ENCODE assay signal across 18 mouse cellular contexts in genomic region chr11:103334925-103335324, GRCm38 (mm10). TPM values are rescaled to one million over a fixed set of nuclear protein-coding genes. Genes with fewer than 3 reads are reported as not detected.
DNase-seq lines count a peak whose midpoint lies in the region; ATAC-seq lines count a peak whose summit lies in the region.
"Had no signal": no experiment of that assay in that cellular context is flagged by ENCODE, and none has a peak within 500 bp of the region (broad histone marks: within the 10 kb centered on the region; RNA-seq: fewer than 3 reads in every experiment).

No protein-coding gene starts in this region.

- H3K4me1 ChIP-seq in kidney, embryonic 14.5 days (ENCODE audit: control insufficient read depth, insufficient read depth, low read length) = peaks cover 14% of the 10 kb centered on the region; the same call in 1 of the 2 replicates
- H3K4me1 ChIP-seq: liver, embryonic 15.5 days had no signal

- no peak overlapping the region for H3K4me3 ChIP-seq in kidney, embryonic 14.5 days (ENCODE audit: low read length)
- H3K4me3 ChIP-seq: forebrain, embryonic 15.5 days; hindbrain, embryonic 12.5 days; limb, embryonic 12.5 days; liver, embryonic 15.5 days; midbrain, embryonic 15.5 days had no signal

- 80% methylated on average over 9 of the region's 9 CpGs for WGBS in kidney, embryonic 14.5 days

- no peak overlapping the region for H3K27ac ChIP-seq in kidney, embryonic 14.5 days (ENCODE audit: low read depth, low read length)
- H3K27ac ChIP-seq: forebrain, embryonic 15.5 days; hindbrain, embryonic 12.5 days; limb, embryonic 12.5 days; liver, embryonic 15.5 days; midbrain, embryonic 15.5 days had no signal

- no peaks in the 10 kb centered on the region for H3K36me3 ChIP-seq in kidney, embryonic 14.5 days (ENCODE audit: control insufficient read depth, insufficient read depth, low read length)
- H3K36me3 ChIP-seq: forebrain, embryonic 15.5 days; hindbrain, embryonic 12.5 days; limb, embryonic 12.5 days; midbrain, embryonic 15.5 days had no signal

- H3K4me2 ChIP-seq in kidney, embryonic 14.5 days (replicated peaks; ENCODE audit: low read depth, low read length) = no peak overlapping the region
- H3K4me2 ChIP-seq: forebrain, embryonic 15.5 days; liver, embryonic 15.5 days had no signal

- DNase-seq in kidney, adult 11 months = peak; percentile 39
- peak; percentile 34 for DNase-seq in brain, adult 2 months (ENCODE audit: low read depth, low spot score)
- DNase-seq in kidney, postnatal 36 days = peak; percentile 52 to 71
- peak; percentile 58 for DNase-seq in urinary bladder, adult 2 months (ENCODE audit: low spot score)
- no peak for DNase-seq in c-Kit-positive CD71-positive TER-119-positive erythroid progenitor cells, embryonic 14.5 days (ENCODE audit: low spot score)
- DNase-seq: adrenal gland, postnatal 10 days; B cell, adult 2 months; cerebellum, adult 8-10 months; retina, postnatal 1 day; thymus, postnatal 25 days had no signal

- no peak for ATAC-seq in kidney, embryonic 14.5 days (ENCODE audit: low FRiP score, low TSS enrichment)
- ATAC-seq in erythroblast, adult 5-6 weeks (replicated peaks; ENCODE audit: low FRiP score, poor library complexity, severe bottlenecking) = no peak
- ATAC-seq: forebrain, embryonic 15.5 days; intestine, embryonic 16.5 days; midbrain, embryonic 15.5 days had no signal

- H3K27me3 ChIP-seq in kidney, embryonic 14.5 days (ENCODE audit: control insufficient read depth, insufficient read depth, low read length) = peaks cover 18% of the 10 kb centered on the region

- no peak overlapping the region for H3K9ac ChIP-seq in kidney, embryonic 14.5 days (ENCODE audit: low read depth, low read length)
- H3K9ac ChIP-seq: forebrain, embryonic 15.5 days; hindbrain, embryonic 12.5 days; limb, embryonic 12.5 days; liver, embryonic 15.5 days; midbrain, embryonic 15.5 days had no signal

- no peaks in the 10 kb centered on the region for H3K9me3 ChIP-seq in kidney, embryonic 14.5 days (ENCODE audit: control insufficient read depth, low read length)
- H3K9me3 ChIP-seq: forebrain, embryonic 15.5 days; hindbrain, embryonic 12.5 days; limb, embryonic 12.5 days; liver, embryonic 15.5 days; midbrain, embryonic 15.5 days had no signal

RNA-seq across cellular contexts. Expression of gene Arhgap27, which starts 28.6 kb away (rescaled TPM):
- polyA plus RNA-seq in kidney, embryonic 14.5 days (2014; fragmentation: Nextera tagmentation; extraction: Ambion mirVana) = 11.7 and 15.6 TPM in 2 replicates
- 22.3 and 23.4 TPM in 2 replicates for polyA plus RNA-seq in urinary bladder, adult 2 months (2012; rRNA removed)
- total RNA-seq in erythroblast, adult 5-6 weeks (2015; ENCODE audit: low replicate concordance) = 5.6 and 7.9 TPM in 2 replicates
- 4.9 and 5.7 TPM in 2 replicates for total RNA-seq in erythroblast, adult 5-6 weeks (2017; ENCODE audit: low replicate concordance)
